Mouse (Mus musculus) testis, adult 2 months (tissue): ENCODE measurements around the gene Mesd. TPM values are rescaled to one million over a fixed set of nuclear protein-coding genes. Genes with fewer than 3 reads are reported as not detected.

Experiments used
- H3K27ac ChIP-seq: fragments of 200-500 bp; 2 replicates; pipeline ENCODE4 v1.5.1; 2012; ENCODE audit warnings: low read depth, low read length; ENCODE audit not compliant: control insufficient read depth, insufficient read depth
- H3K27me3 ChIP-seq: fragments of 200-500 bp; 2 replicates; pipeline ENCODE4 v1.6.1; 2012; ENCODE audit warnings: mild to moderate bottlenecking, low read length, moderate library complexity; ENCODE audit not compliant: control insufficient read depth, insufficient read depth
- H3K36me3 ChIP-seq: fragments of 200-500 bp; 2 replicates; pipeline ENCODE4 v1.6.1; 2012; ENCODE audit warnings: mild to moderate bottlenecking, low read length; ENCODE audit not compliant: control insufficient read depth, insufficient read depth
- H3K4me1 ChIP-seq: fragments of 200-500 bp; 2 replicates; pipeline ENCODE4 v1.6.1; 2012; ENCODE audit warnings: low read length; ENCODE audit not compliant: control insufficient read depth, insufficient read depth
- H3K4me3 ChIP-seq: fragments of 200-500 bp; 2 replicates; pipeline ENCODE4 v1.5.1; 2012; ENCODE audit warnings: low read depth, mild to moderate bottlenecking, low read length, moderate library complexity, mixed read lengths; ENCODE audit not compliant: control insufficient read depth
- CTCF ChIP-seq: fragments of 200-500 bp; IDR thresholded peaks from 2 replicates; pipeline ENCODE4 v1.5.1; 2012; ENCODE audit warnings: low read depth, mild to moderate bottlenecking, inconsistent platforms, low read length, moderate library complexity; ENCODE audit not compliant: control insufficient read depth, insufficient read depth, insufficient replicate concordance
- POLR2A ChIP-seq: fragments of 200-500 bp; IDR thresholded peaks from 2 replicates; pipeline ENCODE4 v1.6.1; 2012; ENCODE audit warnings: low read depth, mild to moderate bottlenecking, inconsistent platforms, low read length, moderate library complexity; ENCODE audit not compliant: control insufficient read depth
- polyA plus RNA-seq: library from polyadenylated mRNA; depleted of rRNA; stranded (reverse); fragments of >200 nt; gene quantifications from 2 replicates; pipeline ENCODE4 v1.2.3, GENCODE M21; 2012

Mesd gene
- polyA plus RNA-seq, 1 experiment: 33.9 TPM

- no peaks in the 10 kb centered on the region for H3K4me1 ChIP-seq
- TF ChIP-seq CTCF (no peak), POLR2A (no peak)
- H3K27ac ChIP-seq: no peak overlapping the region
- no peak overlapping the region for H3K4me3 ChIP-seq
- no peaks in the 10 kb centered on the region for H3K36me3 ChIP-seq
- no peaks in the 10 kb centered on the region for H3K27me3 ChIP-seq
These were observed 32.5 kb upstream of the Mesd start for GRCm38 (mm10) chr7:83851569-83852380.

GRCm38 (mm10) chr7:83852381-83853380 is 31.6 kb upstream of the Mesd start:
- Histone ChIP-seq H3K36me3 (no peaks in the 10 kb centered on the region), H3K27me3 (no peaks in the 10 kb centered on the region), H3K27ac (no peak overlapping the region), H3K4me1 (no peaks in the 10 kb centered on the region), H3K4me3 (no peak overlapping the region)
- no peak for TF ChIP-seq POLR2A
- TF ChIP-seq CTCF: no peak

- H3K27ac ChIP-seq: no peak overlapping the region
- no peaks in the 10 kb centered on the region for H3K36me3 ChIP-seq
- TF ChIP-seq POLR2A: no peak
- TF ChIP-seq CTCF: no peak
- H3K4me3 ChIP-seq: no peak overlapping the region
- H3K4me1 ChIP-seq: no peaks in the 10 kb centered on the region
- no peaks in the 10 kb centered on the region for H3K27me3 ChIP-seq
These were observed 29.1 kb upstream of the Mesd start for GRCm38 (mm10) chr7:83855203-83855602.

GRCm38 (mm10) chr7:83856353-83857207 is 27.7 kb upstream of the Mesd start:
- H3K27ac ChIP-seq: no peak overlapping the region
- H3K36me3 ChIP-seq: no peaks in the 10 kb centered on the region
- no peak for TF ChIP-seq CTCF
- TF ChIP-seq POLR2A: no peak
- H3K27me3 ChIP-seq: no peaks in the 10 kb centered on the region
- no peaks in the 10 kb centered on the region for H3K4me1 ChIP-seq
- H3K4me3 ChIP-seq: no peak overlapping the region

- H3K4me1 ChIP-seq: no peaks in the 10 kb centered on the region
- no peak for TF ChIP-seq POLR2A
- no peak for TF ChIP-seq CTCF
- no peak overlapping the region for H3K4me3 ChIP-seq
- no peaks in the 10 kb centered on the region for H3K27me3 ChIP-seq
- H3K36me3 ChIP-seq: no peaks in the 10 kb centered on the region
- no peak overlapping the region for H3K27ac ChIP-seq
These were observed 27.1 kb upstream of the Mesd start for GRCm38 (mm10) chr7:83857208-83857488.

- Histone ChIP-seq H3K36me3 (no peaks in the 10 kb centered on the region), H3K4me3 (no peak overlapping the region), H3K27ac (no peak overlapping the region), H3K27me3 (no peaks in the 10 kb centered on the region), H3K4me1 (no peaks in the 10 kb centered on the region)
- no peak for TF ChIP-seq POLR2A
- no peak for TF ChIP-seq CTCF
These were observed 26.3 kb upstream of the Mesd start for GRCm38 (mm10) chr7:83857921-83858320.
